Mouse (Mus musculus) embryo, embryonic 10 days (tissue): ENCODE measurements around the gene Lrp2bp.

Source experiments
- DNase-seq: peaks from one replicate; pipeline ENCODE4 v3.0.0-alpha.2; 2015; ENCODE audit warnings: low spot score

Gene Lrp2bp

DNA sequence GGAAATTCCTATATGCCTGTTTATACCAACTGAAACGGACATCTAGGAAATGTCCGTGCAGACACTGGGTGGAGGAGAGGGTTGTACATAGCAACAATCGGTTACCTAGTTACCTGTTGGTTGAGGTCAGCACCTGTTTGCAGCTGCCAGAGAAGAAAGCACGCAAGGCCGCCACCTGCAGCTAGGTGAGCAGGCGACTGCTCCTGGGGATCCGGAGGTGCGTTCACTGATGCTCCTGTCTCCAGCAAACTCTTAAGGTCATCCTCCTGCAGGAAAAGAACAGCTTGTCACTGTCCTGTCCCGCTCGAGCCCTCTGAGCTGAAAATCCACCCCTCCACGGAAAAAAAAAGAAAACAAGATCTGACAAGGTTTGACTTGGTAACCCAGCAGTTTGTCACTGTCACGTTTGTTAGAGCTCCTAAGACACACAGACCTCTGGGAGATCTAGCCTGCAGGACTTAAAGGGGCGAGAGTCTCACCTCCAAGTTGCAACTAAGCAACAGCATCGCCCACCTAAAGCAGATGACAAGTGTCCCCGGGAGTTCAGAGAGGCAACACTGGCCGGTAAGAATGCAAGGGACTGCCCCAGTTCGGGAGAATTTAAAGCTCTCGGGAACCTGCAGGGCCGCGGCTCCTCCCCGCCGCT lies at the start of gene Lrp2bp:
Lrp2bp (plus strand) TSS at position 166 of the 646 bp plus-strand sequence.
- DNase-seq, result peak; percentile 40

DNA sequence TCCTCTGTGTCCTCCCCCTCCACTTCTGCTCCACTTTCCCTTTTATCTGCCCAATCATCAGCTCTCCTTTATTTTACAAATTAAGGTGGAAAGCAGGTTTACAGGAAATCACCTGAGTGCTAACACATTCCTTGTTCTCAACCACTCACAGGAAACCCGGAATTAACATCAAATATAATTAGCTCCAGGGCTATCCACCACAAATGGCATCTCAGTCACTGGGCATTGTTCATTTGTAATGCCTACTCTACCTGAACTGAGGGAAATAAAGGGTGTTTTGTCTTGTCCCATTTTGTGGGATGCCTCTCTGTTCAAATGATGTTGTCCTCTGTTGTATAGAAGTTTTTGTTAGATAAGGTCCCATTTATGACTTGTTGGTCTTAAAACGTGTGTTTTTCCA lies 48.5 kb upstream of the Lrp2bp start:
- no peak for DNase-seq

DNA sequence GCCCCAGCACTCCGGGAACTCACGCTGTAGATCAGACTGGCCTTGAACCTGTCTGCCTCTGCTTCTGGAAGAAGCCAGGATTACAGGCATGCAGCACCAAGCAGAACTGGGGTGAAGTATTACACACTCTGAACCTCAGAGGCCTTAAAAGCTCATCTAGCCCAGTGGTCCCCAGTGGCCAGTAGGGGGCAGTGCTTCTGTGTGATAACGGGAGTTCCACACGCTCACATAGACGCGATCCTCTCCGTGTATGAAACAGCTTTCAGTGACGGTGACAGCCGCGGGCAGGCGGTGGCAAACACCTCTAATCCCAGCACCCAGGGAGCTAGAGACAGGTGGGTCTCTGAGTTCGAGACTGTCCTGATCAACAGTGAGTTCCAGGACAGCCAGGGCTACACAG lies 28.2 kb upstream of the Lrp2bp start:
- DNase-seq, result no peak

DNA sequence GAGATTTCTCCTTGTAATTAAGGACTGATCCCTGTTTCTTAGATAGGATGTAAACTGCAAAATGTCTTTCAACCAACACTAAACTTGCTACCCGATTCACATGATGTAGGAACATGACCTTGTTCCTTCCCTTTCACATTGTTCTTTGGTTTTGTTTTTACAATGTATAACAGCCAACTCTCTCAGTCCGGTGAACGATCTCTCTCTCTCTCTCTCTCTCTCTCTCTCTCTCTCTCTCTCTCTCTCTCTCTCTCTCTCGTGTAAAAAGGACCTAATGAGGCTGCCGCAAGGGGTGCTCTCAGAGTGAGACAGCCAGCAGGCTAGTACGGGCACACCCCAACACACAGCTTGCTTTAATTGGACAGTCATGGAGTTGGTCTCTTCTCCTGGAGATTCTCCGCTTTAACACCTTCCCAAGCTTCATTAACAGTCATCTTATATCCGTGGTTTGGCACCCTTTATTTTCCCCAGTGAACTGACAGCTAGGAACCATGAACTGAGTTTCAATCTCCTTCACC lies 25.1 kb upstream of the Lrp2bp start:
- no peak for DNase-seq

DNA sequence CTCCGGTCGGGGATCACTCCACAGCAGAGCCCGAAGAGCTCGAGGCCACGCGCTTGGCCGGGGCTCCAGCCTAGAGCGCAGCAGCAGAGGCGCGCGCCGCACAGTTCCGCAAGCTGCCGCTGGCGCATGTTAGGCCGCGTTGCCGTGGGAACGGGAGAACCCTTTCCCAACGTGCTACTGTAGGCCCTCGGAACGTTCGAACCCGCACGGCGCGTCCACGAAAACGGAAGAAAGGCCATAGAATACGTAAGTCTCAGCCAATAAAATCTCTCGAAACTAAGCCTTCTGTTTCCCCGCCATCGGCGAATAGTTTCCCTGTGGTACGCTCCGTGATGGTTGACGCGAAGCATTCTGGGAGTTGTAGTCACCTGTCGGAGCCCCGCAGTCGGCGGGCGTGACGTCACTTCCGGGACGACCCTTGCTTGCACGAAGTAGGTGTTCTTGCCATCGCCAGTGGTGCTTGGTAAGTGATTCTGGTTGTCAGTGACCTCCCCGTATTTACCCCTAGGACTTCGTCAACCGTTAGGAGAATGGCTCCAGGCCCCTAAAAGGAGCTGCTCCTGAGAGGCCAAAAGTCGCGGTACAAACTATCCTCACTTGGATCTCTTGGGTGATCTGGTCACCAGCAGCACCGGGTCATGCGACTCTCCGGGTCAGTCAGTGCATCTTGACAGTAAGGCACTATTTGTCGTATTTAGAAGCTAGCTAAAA lies 23.8 kb upstream of the Lrp2bp start, which contains the start of the genes 1700029J07Rik and Ufsp2:
1700029J07Rik (minus strand) TSS at position 127 of the 711 bp plus-strand sequence.
Ufsp2 (plus strand) TSS at position 403 of the 711 bp plus-strand sequence.
- DNase-seq, result peak; percentile 99

DNA sequence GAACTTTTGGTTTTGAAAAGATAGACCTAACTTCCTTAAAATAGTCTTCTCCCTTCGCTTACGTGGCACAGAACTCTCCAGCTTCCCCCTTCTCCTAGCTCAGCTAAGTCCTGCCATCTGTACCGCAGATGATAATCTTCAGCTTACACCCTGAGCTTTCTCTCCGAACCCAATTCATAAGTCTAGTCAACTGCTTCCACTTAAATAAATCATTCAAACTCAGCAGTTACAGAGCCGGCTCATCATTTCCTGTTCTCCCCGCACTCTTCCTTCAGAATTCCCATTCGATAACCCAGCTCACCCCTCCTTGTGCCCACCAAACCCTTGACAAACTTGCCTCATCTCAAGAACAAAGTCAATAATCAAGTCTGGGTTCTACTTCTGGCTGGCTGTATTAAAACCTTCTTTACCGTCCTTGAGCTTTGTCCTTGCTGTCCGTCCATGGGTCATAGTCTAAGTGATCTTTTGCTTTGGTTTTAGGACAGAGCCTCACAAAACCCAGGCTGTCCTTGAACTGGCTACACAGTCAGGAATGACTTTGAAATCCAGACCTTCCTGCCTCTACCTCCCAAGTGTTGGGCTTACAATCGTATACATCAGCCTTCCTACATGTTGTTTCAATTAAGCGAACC lies 23.1 kb upstream of the Lrp2bp start:
- DNase-seq, result no peak

DNA sequence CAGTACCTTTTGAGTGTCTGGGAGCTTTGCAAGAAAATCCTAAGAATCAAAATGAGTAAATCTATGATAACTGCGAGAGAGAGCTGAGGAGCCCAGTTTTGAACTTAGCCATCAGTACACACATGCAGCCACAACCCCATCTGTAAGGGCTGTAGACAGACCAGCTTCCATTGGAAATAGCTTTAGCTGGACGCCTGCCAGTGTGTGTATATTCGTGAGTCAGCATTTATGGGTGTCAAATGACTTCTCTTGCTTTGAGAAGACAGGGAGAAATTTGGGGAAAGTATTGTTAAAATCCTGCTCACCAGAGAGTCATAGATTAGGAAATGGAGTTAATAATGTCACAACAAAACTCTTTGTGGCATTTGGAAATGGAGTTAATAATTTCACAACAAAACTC lies 12.4 kb upstream of the Lrp2bp start:
- no peak for DNase-seq

DNA sequence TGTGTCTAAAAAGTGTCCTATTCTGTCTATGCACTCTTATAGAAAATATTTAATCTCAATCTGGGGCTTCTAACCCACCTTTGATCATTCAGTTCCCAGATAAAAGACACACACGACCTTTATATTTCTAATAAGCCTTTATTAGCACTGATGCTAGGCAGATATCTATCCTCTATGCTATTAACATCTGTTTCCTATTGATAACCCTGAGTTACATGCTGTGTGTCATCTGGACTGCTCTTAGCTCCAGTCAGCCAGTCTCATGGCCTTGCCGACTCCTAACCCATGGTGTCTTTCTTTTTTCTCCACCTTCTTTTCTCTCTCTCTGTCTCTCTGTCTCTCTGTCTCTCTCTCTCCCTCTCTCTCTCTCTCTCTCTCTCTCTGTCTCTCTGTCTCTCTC lies 10.9 kb upstream of the Lrp2bp start:
- no peak for DNase-seq

DNA sequence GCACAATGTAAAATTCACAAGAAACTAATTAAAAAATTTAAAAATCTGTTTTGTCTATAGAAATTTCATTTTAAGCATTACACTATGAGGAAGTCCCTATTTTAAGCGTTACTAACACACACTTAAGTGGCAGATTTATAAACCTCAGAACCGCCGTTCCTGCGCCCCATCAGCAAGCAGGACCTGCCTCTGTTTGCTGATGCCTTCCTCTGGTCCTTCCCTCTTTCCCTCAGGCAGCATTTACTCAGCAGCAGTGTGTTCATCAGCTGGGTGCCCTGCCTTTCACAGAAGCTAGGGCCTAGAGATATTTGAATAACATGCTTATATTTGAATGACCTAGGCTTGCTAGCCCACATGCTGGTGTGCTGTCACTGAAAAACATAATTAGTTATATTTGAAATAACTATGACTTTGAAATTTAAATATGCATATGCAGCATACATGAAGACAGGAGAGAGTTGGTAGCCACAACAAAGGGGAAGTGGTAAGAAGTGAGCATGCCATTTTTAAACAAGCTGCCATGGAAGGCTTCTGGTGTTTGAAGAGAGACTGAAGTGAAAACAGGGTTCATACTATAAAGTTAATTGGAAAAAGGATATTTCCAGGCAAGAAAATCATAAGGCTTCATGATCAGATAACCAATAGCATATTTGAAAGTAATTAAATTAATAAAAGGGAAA lies 8.3 kb upstream of the Lrp2bp start:
- DNase-seq, result no peak

DNA sequence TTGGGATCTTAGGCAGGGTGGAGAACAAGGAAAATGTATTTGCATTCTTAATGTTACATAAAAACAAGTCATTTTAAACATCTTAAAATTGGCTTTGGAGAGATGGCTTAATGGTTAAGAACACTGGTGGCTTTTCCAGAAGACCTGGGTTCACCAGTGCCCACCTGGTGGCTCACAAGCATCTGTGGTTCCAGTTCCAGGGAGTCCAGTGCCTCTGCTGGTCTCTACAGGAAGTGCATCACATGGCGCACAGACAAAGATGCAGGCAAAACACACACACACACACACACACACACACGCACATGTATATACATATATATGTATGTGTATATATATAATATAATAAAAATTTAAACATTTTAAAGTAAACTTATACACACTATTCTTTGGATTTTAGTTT lies 5.0 kb upstream of the Lrp2bp start:
- no peak for DNase-seq

DNA sequence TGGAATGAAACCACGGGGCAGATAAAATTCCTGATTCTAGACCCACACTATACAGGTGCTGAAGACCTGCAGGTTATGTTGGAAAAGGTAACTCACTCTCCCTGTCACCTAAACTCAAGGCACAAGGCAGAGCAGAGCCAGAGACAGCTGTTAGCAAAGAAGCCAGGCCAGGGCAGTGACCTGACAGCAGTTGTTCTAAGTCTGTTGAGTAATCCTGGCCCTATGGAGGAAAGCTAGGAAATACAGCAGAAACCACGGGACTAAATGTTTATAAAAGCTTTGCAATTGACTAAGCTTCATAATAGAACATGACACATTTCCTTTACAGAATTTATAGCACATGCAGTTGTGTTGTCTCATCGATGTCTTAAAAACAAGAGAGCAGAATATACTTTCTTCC lies 3.5 kb upstream of the Lrp2bp start:
- DNase-seq, result no peak

DNA sequence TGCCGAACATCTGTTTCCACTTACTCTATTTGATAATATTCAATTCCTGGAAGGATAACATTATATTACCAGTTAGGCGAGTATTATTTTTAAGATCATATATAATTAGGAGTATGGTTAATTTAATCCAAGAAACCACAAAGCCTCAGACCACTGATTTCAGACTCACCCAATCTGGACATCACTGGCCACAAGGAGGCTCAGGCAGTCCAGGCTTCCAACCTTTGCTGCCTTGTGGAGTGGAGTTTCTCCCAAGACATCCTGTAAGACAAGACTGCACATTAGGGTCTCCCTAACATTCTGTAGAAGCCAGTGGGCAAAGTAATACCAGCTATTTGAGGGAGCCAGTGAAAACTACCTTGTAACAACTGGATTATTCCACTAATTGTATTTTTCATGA lies 875 bp upstream of the Lrp2bp start:
- no peak for DNase-seq

DNA sequence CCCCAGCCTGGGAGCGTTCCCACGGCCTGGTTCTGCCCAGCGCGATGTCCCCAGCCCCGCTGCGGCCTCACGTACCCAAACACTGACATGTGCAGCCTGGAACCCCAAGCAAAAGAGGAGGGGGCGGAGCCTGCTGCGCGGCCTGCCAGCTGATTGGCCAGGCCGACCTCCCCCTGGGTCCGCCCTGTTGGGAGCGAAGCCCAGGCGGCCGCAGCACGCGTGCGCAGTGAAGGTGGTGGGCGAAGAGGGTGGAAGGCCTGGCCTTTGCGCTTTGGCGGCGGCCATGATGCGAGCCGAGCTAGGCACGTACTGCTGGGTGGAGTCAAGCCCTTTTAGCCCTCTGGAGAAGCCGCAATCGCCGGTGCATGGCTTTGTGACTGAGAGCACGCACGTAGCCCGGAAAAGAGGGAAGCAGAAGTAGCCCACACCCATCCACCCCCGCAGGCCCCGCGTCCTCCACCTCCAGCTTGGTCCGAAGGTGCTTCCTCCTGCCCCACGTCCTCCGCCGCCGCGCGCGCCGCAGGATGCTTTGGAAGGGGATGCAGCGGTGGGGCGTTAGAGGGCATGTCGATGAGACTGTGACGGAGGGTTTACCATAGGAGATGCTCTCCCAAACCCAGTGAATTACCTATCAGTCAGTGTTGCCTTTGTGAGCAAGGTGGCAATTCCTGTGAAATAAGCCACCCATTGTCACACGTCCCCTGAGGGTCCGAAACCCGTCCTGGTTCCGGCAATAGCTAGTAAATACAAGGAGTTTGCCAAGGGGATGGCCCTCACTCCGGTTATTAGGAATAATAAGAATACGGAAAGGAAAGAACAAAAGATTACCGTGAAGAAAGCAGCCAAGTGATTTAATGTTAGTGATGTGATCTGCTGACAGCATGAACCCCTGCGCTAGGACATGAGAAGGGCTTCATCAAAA lies 942 bp downstream of the Lrp2bp start:
- DNase-seq, result peak; percentile 99

DNA sequence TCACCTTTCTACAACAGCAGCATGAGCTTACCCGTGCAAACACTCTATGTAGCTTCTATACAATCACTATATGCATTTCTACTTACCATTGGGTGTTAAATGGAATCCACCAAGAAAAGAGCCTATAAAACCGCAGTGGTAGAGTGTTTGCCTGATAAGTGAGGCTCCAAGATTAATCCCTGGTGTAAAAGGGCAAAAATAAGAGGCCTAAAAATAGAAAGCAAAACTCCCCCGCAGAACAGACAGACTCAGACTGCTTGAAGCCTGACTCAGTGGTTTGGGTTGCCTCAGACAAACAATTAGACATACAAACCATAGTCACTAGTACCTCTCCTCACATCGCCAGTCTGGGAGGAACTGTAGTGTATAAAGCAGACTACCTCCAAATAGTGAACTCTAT lies 6.5 kb downstream of the Lrp2bp start, which contains the start of gene Ankrd37:
Ankrd37 (minus strand) TSS at position 112 of the 400 bp plus-strand sequence.
- no peak for DNase-seq

DNA sequence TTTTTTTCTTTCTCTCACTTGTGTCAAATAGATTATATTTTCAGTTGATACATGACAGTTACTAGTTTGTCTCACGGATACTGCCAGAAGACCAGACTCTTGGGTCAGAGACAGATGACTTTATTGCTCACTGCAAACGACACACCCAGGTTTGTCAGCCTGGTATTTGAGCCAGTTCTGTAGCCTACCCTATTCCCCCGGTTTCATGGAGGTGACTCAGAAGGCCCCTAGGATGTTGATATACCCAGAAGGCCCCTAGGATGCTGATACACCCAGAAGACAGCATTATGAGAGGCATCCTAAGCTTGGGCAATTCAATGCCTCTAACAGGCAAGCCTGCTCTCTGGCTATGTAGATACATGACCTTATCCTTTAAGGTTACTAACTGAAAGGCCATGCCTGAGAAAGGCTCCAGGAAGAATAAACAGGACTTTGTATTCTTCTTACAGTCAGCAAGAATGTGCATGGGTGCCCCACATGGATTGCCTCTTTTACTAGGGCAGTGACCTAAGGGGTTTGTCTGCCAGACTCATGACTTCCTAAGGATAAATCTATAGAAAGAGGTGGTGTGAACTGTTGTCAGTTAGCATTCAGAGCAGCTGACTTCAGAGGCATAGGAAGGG lies 8.1 kb downstream of the Lrp2bp start:
- no peak for DNase-seq

DNA sequence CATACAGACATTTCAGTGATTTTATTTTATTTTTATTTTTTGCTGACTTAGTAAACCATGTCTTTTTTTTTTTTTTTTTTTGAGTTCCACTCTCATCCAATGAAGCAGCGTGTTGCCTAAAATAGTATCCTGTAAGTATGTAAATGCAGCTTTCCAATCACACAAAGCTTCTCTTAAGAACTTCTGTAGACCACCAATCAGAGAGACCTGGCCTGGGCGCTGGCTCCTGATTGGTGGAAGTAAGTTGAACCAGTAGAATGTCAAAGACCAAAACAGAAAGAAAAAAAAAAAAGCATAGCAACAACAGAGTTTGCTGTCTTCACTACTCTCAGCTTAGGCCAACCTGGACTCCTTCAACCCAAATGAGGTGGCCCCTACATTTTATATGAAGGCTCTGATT lies 11.2 kb downstream of the Lrp2bp start:
- no peak for DNase-seq

DNA sequence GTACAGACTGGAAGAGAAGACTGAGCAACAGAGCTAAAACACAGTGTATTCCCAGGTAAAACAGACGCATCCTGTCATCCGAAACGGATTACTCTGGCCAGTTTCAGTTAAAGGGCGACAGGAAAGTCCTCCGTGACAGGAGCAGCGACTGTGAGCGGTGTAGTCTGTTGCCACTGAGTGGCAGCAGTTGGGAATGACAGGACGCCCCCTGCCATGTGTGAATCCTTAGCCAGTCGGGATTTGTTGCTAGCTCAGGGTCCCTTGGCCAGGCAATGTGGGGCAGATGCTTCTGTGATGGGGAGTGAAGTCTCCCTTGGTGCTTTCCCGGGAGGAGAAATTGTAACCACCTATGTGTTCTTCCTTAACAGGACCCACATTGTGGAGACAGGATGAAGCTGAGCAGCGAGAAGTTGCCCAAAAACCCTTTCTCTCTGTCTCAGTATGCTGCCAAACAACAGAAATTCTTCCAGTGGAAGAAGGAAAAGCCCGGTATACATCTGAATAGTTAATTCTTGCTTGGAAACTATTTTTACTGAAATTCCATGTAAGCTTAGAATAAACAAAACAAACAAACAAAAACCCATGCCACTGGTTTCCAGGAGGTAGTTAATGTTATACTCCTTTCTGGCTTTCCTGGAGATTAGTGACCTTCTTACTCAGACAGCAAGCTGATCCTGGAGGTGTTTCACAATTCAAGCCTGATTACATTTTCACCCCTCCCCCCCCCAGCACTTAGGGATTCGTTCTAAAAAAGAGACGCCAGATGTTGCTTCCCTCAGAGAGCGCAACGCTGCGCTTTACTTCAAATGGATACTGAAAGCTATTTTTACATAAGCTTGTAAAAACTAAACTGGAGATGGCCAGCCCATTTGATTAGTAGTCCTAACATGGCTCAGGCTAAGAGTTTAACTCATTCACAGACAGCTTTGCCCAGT lies 11.9 kb downstream of the Lrp2bp start:
- DNase-seq, result peak; percentile 73

DNA sequence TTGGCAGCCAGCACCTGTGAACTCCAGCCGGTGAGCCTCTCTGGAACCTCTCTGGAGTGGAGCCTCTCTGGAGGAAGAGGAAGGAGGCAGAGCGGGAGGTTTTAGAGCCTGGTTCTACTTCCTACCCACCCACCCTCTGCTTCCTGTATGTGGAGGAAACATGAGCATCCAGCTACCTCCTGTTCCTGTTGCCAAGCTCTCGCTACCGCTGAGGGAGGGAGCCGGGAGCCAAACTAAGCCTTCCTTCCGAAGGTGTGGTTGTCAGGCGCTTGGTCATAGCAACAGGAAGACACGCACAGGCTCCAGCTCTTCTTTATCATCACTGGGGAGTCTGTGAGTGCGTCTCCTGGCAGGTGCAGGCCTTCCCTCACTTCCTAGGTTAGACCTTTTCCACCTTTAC lies 23.1 kb downstream of the Lrp2bp start:
- no peak for DNase-seq

DNA sequence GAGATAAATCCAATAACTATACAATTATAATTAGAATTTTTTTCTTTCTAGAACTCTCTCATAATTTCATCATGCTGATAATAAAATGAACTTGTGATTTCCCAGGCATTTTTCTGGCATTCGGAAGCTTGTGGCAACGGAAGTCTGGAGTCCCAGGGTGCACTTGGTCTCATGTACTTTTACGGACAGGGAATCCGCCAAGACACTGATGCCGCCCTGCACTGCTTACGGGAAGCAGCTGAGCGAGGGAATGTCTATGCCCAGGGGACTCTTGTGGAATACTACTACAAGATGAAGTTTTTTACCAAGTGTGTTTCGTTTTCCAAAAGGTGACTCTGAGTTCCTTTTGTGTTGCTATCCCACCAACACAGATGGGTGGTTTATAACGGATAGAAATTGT lies 23.7 kb downstream of the Lrp2bp start:
- no peak for DNase-seq

DNA sequence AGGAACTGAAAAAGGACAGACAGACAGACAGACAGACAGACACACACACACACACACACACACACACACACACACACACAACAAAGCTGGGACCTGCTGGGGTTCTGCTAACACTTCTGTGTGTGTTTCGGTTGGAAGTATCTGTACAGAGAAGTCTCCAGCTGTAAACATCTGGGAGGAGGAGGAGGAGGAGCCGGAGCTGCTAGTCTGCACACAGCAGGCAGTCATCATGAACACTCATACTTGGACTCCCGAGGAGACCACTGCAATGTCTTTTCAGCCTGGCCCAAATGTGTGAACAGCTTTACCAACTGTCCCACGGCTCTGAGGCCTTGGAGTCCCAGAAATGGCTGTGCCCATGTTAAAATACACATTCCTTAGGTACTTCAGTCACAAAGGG lies 25.3 kb downstream of the Lrp2bp start:
- no peak for DNase-seq
